Mouse (Mus musculus) heart, adult 11 months (tissue): ENCODE measurements around the gene Vmn2r81.
"Not testable (repeated sequence)": the region's sequence is repeated elsewhere in the genome, so short reads cannot be mapped to it uniquely, and the experiment has no call there.

ENCODE experiments used
- DNase-seq: peaks from one replicate; pipeline ENCODE4 v3.0.0; 2022

Vmn2r81 gene

DNA sequence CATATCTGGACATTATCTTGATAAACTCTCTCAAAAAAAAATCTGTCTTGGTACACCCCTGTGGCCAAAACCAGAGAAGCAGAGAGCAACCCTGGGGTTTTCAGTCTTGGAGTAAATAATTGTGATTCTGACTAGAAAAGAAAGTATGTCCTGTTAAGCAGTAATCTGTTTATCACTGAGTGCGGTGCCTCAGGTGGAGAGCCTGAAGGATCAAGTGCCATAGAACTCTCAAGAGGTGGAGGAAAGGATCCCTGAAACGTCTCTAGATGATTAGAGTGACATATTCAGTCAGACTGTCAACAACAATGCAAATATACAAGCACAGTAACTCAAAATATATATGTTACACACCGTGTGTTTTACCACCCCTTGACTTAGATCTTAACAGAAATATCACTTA, at the start of gene Vmn2r81:
Gene Vmn2r81 (plus strand): TSS at position 301 of the 400 bp plus-strand sequence.
- DNase-seq, result not testable (repeated sequence)

- not testable (repeated sequence) for DNase-seq
These were observed 47.5 kb upstream of the Vmn2r81 start for GRCm38 (mm10) chr10:79199973-79200372.

DNA sequence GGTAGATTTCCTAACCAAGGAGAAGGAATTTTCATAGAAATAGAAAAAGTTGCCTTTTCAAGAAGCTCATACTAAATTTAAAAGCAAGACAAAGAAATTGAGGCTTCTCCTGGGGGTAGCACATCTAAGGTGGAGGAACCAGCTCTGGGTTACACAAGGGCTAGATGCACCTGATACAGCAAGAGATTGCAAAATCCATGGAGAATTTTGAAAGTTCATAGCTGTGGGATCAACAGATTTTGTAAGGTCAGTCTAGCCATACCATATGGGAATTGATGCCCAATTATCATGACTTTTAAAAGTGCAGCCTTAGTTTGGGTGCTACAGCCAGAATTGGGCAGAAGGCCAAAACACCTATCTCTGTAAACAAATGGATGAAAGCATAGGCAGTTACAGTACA, 27.1 kb upstream of the Vmn2r81 start:
- no peak for DNase-seq

DNA sequence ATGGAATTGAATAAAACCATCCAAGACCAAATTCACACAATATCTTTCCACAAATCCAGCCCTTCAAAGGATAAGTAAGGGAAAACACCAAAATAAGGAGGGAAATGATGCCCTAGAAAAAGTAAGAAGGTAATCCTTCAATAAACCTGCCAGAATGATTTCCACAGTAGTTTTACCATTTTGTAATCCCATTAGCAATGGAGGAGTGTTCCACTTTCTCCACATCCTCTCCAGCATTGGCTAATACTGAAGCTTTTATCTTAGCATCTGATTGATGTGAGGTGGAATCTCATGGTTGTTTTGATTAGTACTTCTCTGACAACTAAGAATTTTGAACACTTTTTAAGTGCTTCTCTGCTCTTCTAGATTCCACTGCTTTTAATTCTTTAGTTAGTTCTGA, 25.9 kb upstream of the Vmn2r81 start:
- no peak for DNase-seq

- peak; percentile 55 for DNase-seq
These were observed 25.3 kb upstream of the Vmn2r81 start for GRCm38 (mm10) chr10:79222214-79222613.

GRCm38 (mm10) chr10:79322033-79322736, 74.7 kb downstream of the Vmn2r81 start:
- DNase-seq, result not testable (repeated sequence)

GRCm38 (mm10) chr10:79322737-79323086, 75.2 kb downstream of the Vmn2r81 start:
- DNase-seq, result no peak
